Mouse (Mus musculus) kidney, adult 11 months (tissue): ENCODE measurements around the gene Purb.
"Not testable (repeated sequence)": the region's sequence is repeated elsewhere in the genome, so short reads cannot be mapped to it uniquely, and the experiment has no call there.

Experiments used
- DNase-seq: peaks from one replicate; pipeline ENCODE4 v3.0.0; 2022

Gene Purb

GRCm38 (mm10) chr11:6484244-6484959, 8.7 kb upstream of the Purb start:
- DNase-seq, result no peak

DNA sequence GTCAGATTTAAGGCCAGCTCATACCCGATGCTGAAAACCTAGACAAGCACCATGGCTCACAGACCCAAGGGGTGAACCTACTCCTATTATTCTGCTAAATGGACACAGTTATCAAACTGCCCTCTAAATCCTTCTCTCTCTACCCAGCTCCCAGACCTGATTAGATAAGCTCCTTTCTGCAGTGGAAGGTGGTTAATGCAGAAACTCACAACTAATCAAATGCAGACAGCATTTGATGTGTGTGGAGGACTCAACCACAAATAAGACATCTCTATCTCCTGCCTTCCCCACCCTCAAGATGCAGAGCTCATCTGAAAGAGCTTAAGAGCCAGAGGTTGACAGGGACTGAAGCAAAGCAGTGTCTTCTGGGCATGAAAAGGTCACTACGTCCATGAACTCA, 7.4 kb upstream of the Purb start:
- no peak for DNase-seq

GRCm38 (mm10) chr11:6481669-6482185, 6.0 kb upstream of the Purb start:
- DNase-seq, result no peak

- DNase-seq, result no peak
Observed at GRCm38 (mm10) chr11:6480681-6481405, 5.1 kb upstream of the Purb start.

GRCm38 (mm10) chr11:6480191-6480590, 4.5 kb upstream of the Purb start:
- no peak for DNase-seq

- no peak for DNase-seq
Observed at GRCm38 (mm10) chr11:6479231-6479630, 3.5 kb upstream of the Purb start.

DNA sequence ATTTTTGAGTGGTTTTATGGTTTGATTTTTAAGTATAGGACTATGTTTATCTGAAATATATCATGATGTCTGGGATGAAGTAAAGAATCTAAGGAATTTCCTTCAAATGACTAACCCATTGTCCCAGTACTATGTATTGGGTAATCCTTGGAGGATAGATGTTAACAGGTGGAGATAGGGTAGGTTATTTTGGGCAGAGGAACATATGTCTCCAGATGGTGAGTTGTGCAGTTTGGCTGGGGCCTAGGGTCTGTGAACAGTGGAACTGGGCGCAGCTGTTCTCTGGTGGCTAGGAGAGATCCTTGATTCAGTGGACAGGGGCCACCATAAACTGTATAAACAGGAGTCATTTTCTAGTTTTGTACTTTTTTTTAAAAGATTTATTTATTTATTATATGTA, 1.6 kb upstream of the Purb start:
- no peak for DNase-seq

DNA sequence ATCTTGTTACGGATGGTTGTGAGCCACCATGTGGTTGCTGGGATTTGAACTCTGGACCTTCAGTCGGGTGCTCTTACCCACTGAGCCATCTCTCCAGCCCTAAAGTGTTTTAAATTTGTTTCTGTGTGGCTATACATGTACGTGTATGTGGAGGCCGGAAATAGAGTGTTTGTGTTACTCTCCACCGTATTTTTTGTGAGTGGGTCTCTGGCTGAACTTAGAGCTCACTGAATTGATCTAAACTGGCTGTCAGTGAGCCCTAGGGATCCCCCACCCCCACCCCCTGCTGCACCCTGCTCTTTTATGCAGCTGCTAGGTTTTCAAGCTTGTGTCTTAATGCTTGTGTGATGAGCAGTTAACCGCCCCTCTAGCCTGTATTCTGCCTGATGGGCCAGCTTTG, 1.2 kb upstream of the Purb start:
- no peak for DNase-seq

GRCm38 (mm10) chr11:6474874-6475731, 614 bp downstream of the Purb start:
- peak; percentile 44 for DNase-seq

DNA sequence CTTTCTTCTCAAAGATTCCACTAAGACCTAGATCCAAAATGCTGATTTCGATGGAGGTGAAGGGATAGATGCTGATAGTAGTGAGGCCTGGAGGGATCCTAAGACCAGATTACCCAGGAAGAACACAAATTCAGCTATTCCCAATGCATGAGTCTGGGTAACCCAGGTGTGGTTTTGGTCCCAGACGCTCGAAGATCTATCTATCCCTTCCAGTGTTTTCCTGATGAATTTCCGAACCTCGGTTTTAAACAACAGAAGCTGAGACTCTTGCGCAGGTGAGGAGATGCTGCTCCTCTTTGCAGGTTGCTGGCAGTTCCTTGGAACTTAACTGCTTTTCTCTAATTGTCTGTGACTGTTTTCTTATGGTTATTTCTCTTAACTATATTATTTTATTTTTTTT, 1.3 kb downstream of the Purb start:
- no peak for DNase-seq

- DNase-seq, result no peak
Observed at GRCm38 (mm10) chr11:6472076-6472475, 3.6 kb downstream of the Purb start.

DNA sequence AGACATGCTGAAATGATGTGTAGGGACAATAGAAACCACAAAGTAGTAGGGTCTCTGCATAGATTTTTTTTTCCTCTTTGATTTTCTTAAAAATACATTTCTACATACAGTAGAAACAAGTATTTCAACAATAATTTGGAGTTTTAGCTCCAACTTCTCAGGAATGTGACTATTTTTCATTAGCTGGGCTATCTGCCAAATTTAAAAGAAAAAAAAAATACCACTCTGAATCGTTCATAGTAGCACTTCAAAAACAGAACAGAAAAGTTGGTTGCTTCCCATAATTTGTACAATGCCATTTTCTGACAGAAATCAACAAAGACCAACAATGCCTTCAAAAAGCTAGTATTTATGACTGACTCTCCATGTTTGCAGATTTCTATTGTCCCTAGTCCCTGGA, 4.2 kb downstream of the Purb start:
- DNase-seq, result no peak

GRCm38 (mm10) chr11:6471054-6471453, 4.7 kb downstream of the Purb start:
- no peak for DNase-seq

DNA sequence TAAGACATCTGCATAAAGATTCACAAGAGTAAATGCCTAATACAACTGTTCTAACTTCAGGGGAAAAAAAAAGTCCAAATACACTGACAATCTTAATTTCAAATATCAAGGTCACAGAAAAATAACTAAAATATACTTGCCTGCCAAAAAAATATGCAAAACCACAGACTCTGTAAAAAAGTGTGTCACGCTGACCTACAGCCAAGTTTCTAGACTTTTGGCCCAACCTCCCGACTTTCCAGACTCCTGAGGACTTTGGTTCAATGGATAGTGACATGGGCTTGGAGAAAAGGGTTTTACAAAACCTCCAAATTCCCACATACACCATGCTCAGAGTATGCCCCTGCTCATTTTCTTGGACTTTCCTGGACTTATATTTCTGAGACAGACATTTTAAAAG, 7.2 kb downstream of the Purb start:
- peak; percentile 23 for DNase-seq

GRCm38 (mm10) chr11:6465122-6465521, 10.6 kb downstream of the Purb start:
- peak; percentile 28 for DNase-seq

- DNase-seq, result no peak
Observed at GRCm38 (mm10) chr11:6463159-6463837, 12.4 kb downstream of the Purb start.

GRCm38 (mm10) chr11:6456083-6456482, 19.6 kb downstream of the Purb start:
- DNase-seq, result no peak

GRCm38 (mm10) chr11:6448155-6448554, 27.6 kb downstream of the Purb start:
- not testable (repeated sequence) for DNase-seq

- DNase-seq, result no peak
Observed at GRCm38 (mm10) chr11:6447493-6447892, 28.2 kb downstream of the Purb start.

DNA sequence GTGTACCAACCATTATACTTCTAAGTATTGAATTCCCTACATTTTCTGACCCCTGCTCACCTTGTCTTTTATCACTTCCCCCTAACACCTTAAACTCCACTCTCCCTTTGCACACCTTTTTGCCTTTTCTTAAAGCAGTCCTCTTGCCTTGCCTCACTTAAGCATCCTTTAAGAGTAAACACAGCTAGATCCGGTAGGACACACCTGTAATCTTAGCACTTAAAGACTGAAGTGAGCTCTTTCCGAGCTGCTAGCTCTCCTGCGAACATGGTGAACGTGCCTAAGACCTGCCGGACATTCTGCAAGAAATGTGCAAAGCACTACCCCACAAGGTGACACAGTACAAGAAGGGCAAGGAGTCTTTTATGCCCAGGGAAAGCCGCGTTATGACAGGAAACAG, 29.8 kb downstream of the Purb start:
- DNase-seq, result no peak

DNA sequence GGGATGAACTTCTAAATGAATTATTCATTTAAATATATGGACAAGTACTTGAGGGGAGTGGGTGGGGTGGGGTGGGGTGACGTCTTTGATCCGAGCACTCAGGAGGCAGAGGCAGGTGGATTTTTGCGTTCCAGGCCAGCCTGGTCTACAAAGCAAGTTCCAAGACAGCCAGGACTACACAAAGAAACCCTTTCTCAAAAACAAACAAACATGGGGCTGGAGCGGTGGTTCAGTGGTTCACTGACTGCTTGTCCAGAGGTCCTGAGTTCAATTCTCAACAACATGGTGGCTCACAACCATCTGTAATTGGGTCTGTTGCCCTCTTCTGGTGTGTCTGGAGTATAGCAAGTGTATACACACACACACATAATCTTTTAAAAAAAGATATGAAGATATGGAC, 30.3 kb downstream of the Purb start:
- DNase-seq, result no peak

DNA sequence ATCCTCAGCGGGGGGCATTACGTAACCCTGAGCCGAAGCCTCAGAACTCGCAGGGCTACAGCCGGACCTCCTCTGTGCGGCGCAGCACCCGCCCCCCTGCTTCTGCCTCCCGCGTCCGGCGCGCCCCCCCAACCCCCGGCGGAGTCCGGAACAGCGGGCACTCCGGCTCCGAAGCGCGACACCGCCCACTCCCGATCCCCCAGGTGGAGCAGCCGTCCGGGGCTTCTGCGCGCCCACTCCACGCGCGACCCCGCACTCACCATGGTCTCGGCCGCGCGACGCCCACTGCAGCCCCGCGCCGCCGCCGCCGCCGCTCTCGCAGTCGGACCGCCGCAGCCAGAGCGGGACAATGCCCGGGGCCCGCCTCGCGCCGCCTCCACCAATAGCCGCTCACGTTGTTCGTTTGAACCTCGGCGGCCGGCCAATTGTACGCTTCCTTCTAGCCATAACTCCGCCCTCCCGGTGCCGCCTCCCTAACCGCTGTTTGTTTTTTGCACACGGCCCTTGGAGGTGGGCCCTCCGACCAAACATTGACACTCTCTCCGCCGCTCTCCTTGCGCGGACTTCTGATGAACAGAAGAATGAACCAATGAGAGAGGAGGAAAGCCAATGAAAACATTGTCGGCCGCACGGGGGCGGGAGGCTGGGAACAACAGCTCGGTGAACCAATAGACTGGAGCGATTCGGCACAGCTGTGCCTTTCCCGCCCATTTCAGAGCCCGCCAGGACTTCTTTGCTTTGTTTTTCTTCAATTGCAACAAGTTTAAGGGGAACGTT, 31.5 kb downstream of the Purb start, which contains the start of gene H2afv:
Gene H2afv (minus strand): TSS at position 367 of the 777 bp plus-strand sequence.
- DNase-seq, result peak; percentile 100
